Mouse (Mus musculus): ENCODE measurements around the gene Snapin. TPM values are rescaled to one million over a fixed set of nuclear protein-coding genes. Genes with fewer than 3 reads are reported as not detected.

Snapin gene
- polyA plus RNA-seq, 1 experiment from 2014 or later: 98.7 TPM

- peak overlapping the region; percentile 30; the same call in 1 of the 2 replicates for H3K27ac ChIP-seq (replicated peaks)
- no peak; the same call in 1 of the 2 replicates for ATAC-seq (ENCODE audit: low FRiP score)
Observed at GRCm38 (mm10) chr3:90514691-90515090, 23.9 kb upstream of the Snapin start.

GRCm38 (mm10) chr3:90513796-90514590, 23.2 kb upstream of the Snapin start, which contains the start of the genes S100a1 and S100a13:
TSS of gene S100a1 (minus strand) at chr3:90514392.
TSS of gene S100a13 (plus strand) at chr3:90514435.
- Histone ChIP-seq H3K4me1 (peaks cover 22% of the 10 kb centered on the region), H3K36me3 (no peaks in the 10 kb centered on the region), H3K27me3 (replicated peaks) (peaks cover 29% of the 10 kb centered on the region), H3K9me3 (replicated peaks) (no peaks in the 10 kb centered on the region), H3K4me2 (peak within 1 kb of the TSS; percentile 61), H3K9ac (replicated peaks) (peak within 1 kb of the TSS; percentile 37), H3K27ac (replicated peaks) (peak within 1 kb of the TSS; percentile 30; the same call in 1 of the 2 replicates), H3K4me3 (replicated peaks) (peak within 1 kb of the TSS; percentile 34)
- ATAC-seq (ENCODE audit: low FRiP score): no peak
- WGBS: 5% methylated on average over 25 of the region's 25 CpGs

More at GRCm38 (mm10) chr3:90514691-90515090, 23.9 kb upstream of the Snapin start:
- H3K27me3 ChIP-seq (replicated peaks): peaks cover 29% of the 10 kb centered on the region
- WGBS: 3% methylated on average over 10 of the region's 10 CpGs
- peaks cover 20% of the 10 kb centered on the region for H3K4me1 ChIP-seq
- no peaks in the 10 kb centered on the region for H3K36me3 ChIP-seq
- no peaks in the 10 kb centered on the region for H3K9me3 ChIP-seq (replicated peaks)
- H3K4me3 ChIP-seq (replicated peaks): peak overlapping the region; percentile 34
- H3K4me2 ChIP-seq: peak overlapping the region; percentile 61
- peak overlapping the region; percentile 37 for H3K9ac ChIP-seq (replicated peaks)

- H3K4me3 ChIP-seq (replicated peaks): no peak overlapping the region
- H3K27me3 ChIP-seq (replicated peaks): peaks cover 29% of the 10 kb centered on the region
- no peak overlapping the region for H3K4me2 ChIP-seq
- peaks cover 25% of the 10 kb centered on the region for H3K4me1 ChIP-seq
- no peaks in the 10 kb centered on the region for H3K9me3 ChIP-seq (replicated peaks)
- H3K36me3 ChIP-seq: no peaks in the 10 kb centered on the region
- H3K27ac ChIP-seq (replicated peaks): no peak overlapping the region
- no peak overlapping the region for H3K9ac ChIP-seq (replicated peaks)
- no peak for ATAC-seq (ENCODE audit: low FRiP score)
- 79% methylated on average over 9 of the region's 9 CpGs for WGBS
Observed at GRCm38 (mm10) chr3:90512948-90513642, 22.3 kb upstream of the Snapin start.

- Histone ChIP-seq H3K9ac (replicated peaks) (no peak overlapping the region), H3K9me3 (replicated peaks) (no peaks in the 10 kb centered on the region), H3K4me3 (replicated peaks) (no peak overlapping the region), H3K4me1 (peaks cover 33% of the 10 kb centered on the region), H3K4me2 (no peak overlapping the region), H3K27me3 (replicated peaks) (peaks cover 29% of the 10 kb centered on the region), H3K36me3 (no peaks in the 10 kb centered on the region; the same call in 1 of the 2 replicates), H3K27ac (replicated peaks) (no peak overlapping the region)
- WGBS: 92% methylated on average over 5 of the region's 5 CpGs
- no peak for ATAC-seq (ENCODE audit: low FRiP score)
Observed at GRCm38 (mm10) chr3:90512276-90512675, 21.4 kb upstream of the Snapin start.

- H3K9me3 ChIP-seq (replicated peaks): no peaks in the 10 kb centered on the region
- 22% methylated on average over 2 of the region's 2 CpGs for WGBS
Observed at GRCm38 (mm10) chr3:90509747-90510123, 18.9 kb upstream of the Snapin start.

GRCm38 (mm10) chr3:90508950-90509746, 18.3 kb upstream of the Snapin start, which contains the start of gene Chtop:
TSS of gene Chtop (minus strand) at chr3:90509498.
- under 1% methylated on average over 66 of the region's 66 CpGs for WGBS
- Histone ChIP-seq H3K36me3 (peaks cover 20% of the 10 kb centered on the region), H3K27me3 (replicated peaks) (peaks cover 13% of the 10 kb centered on the region), H3K9me3 (replicated peaks) (no peaks in the 10 kb centered on the region), H3K27ac (replicated peaks) (peak within 1 kb of the TSS; percentile 95), H3K9ac (replicated peaks) (peak within 1 kb of the TSS; percentile 100), H3K4me1 (peaks cover 35% of the 10 kb centered on the region), H3K4me2 (peak within 1 kb of the TSS; percentile 75), H3K4me3 (replicated peaks) (peak within 1 kb of the TSS; percentile 94)
- ATAC-seq (ENCODE audit: low FRiP score): peak; percentile 93

More at GRCm38 (mm10) chr3:90509747-90510123, 18.9 kb upstream of the Snapin start:
- Histone ChIP-seq H3K4me2 (peak overlapping the region; percentile 75), H3K9ac (replicated peaks) (no peak overlapping the region), H3K4me3 (replicated peaks) (peak overlapping the region; percentile 94), H3K36me3 (peaks cover 18% of the 10 kb centered on the region), H3K4me1 (peaks cover 36% of the 10 kb centered on the region), H3K27me3 (replicated peaks) (peaks cover 18% of the 10 kb centered on the region), H3K27ac (replicated peaks) (peak overlapping the region; percentile 95)
- peak; percentile 32; the same call in 1 of the 2 replicates for ATAC-seq (ENCODE audit: low FRiP score)

- Histone ChIP-seq H3K27ac (replicated peaks) (peak overlapping the region; percentile 95), H3K36me3 (peaks cover 28% of the 10 kb centered on the region), H3K4me3 (replicated peaks) (peak overlapping the region; percentile 94), H3K9me3 (replicated peaks) (no peaks in the 10 kb centered on the region), H3K27me3 (replicated peaks) (peaks cover 5% of the 10 kb centered on the region), H3K9ac (replicated peaks) (peak overlapping the region; percentile 100), H3K4me1 (peaks cover 34% of the 10 kb centered on the region), H3K4me2 (peak overlapping the region; percentile 75)
- ATAC-seq (ENCODE audit: low FRiP score): no peak; the same call in 1 of the 2 replicates
- WGBS: 2% methylated on average over 20 of the region's 20 CpGs
Observed at GRCm38 (mm10) chr3:90508287-90508949, 17.6 kb upstream of the Snapin start.

GRCm38 (mm10) chr3:90506362-90506761, 15.5 kb upstream of the Snapin start:
- no peak for ATAC-seq (ENCODE audit: low FRiP score)
- peaks cover 47% of the 10 kb centered on the region for H3K36me3 ChIP-seq
- H3K27ac ChIP-seq (replicated peaks): no peak overlapping the region
- H3K9ac ChIP-seq (replicated peaks): no peak overlapping the region
- no peak overlapping the region for H3K4me3 ChIP-seq (replicated peaks)
- H3K27me3 ChIP-seq (replicated peaks): 0 out of 2 replicates have a peak, but pooled peaks cover 2% of the 10 kb centered on the region
- peaks cover 38% of the 10 kb centered on the region for H3K4me1 ChIP-seq
- H3K4me2 ChIP-seq: no peak overlapping the region
- 86% methylated on average over 3 of the region's 3 CpGs for WGBS
- H3K9me3 ChIP-seq (replicated peaks): no peaks in the 10 kb centered on the region

GRCm38 (mm10) chr3:90505216-90505615, 14.4 kb upstream of the Snapin start:
- Histone ChIP-seq H3K4me3 (replicated peaks) (no peak overlapping the region), H3K9ac (replicated peaks) (no peak overlapping the region), H3K36me3 (peaks cover 53% of the 10 kb centered on the region), H3K4me2 (no peak overlapping the region), H3K9me3 (replicated peaks) (no peaks in the 10 kb centered on the region), H3K27me3 (replicated peaks) (no peaks in the 10 kb centered on the region), H3K27ac (replicated peaks) (no peak overlapping the region), H3K4me1 (peaks cover 38% of the 10 kb centered on the region)
- no peak for ATAC-seq (ENCODE audit: low FRiP score)
- WGBS: 87% methylated on average over 5 of the region's 5 CpGs

- H3K27me3 ChIP-seq (replicated peaks): no peaks in the 10 kb centered on the region
- H3K36me3 ChIP-seq: peaks cover 70% of the 10 kb centered on the region
- H3K4me1 ChIP-seq: peaks cover 34% of the 10 kb centered on the region
- 90% methylated on average over 4 of the region's 4 CpGs for WGBS
- H3K27ac ChIP-seq (replicated peaks): no peak overlapping the region
- no peak for ATAC-seq (ENCODE audit: low FRiP score)
- H3K4me3 ChIP-seq (replicated peaks): no peak overlapping the region
- no peaks in the 10 kb centered on the region for H3K9me3 ChIP-seq (replicated peaks)
- H3K4me2 ChIP-seq: no peak overlapping the region
- H3K9ac ChIP-seq (replicated peaks): no peak overlapping the region
Observed at GRCm38 (mm10) chr3:90503444-90503843, 12.6 kb upstream of the Snapin start.
